Mouse (Mus musculus) CD8-positive naive resting alpha-beta T cell, adult 57 days (primary cell): ENCODE data around the gene Stx1a. TPM values are rescaled to one million over a fixed set of nuclear protein-coding genes. Genes with fewer than 3 reads are reported as not detected.

Experiments
- total RNA-seq: library from RNA; stranded (reverse); gene quantifications from one replicate; pipeline ENCODE4 v1.2.4, GENCODE M21; 2023

Stx1a gene
- total RNA-seq = 74.2 TPM

GRCm38 (mm10) chr5:135023344-135024173 is at the start of gene Stx1a:
Stx1a (plus strand) TSS chr5:135023482.

GRCm38 (mm10) chr5:134985633-134986297 is 37.5 kb upstream of the Stx1a start, which contains the start of gene Cldn3:
Cldn3 (plus strand) TSS chr5:134986214.

GRCm38 (mm10) chr5:135008671-135009589 is 14.4 kb upstream of the Stx1a start, which contains the start of gene Abhd11:
Abhd11 (plus strand) TSS chr5:135009152.

GRCm38 (mm10) chr5:135063629-135064381 is 40.5 kb downstream of the Stx1a start, which contains the start of gene Dnajc30:
Dnajc30 (plus strand) TSS chr5:135064202.

GRCm38 (mm10) chr5:135064909-135065446 is 41.7 kb downstream of the Stx1a start, which contains the start of gene Bud23:
Bud23 (minus strand) TSS chr5:135064959.

GRCm38 (mm10) chr5:135077564-135078481 is 54.5 kb downstream of the Stx1a start, which contains the start of gene Vps37d:
Vps37d (minus strand) TSS chr5:135078266.

GRCm38 (mm10) chr5:135089653-135090052 is 66.4 kb downstream of the Stx1a start, which contains the start of gene Mlxipl:
Mlxipl (plus strand) TSS chr5:135089890.

Other genes starting within 250 kb of the Stx1a start
- gene Tmem270, start 116.7 kb upstream of the Stx1a start, total RNA-seq = not detected
- gene Cldn13, start 108.0 kb upstream of the Stx1a start, total RNA-seq = not detected
- gene Mettl27, start 91.1 kb upstream of the Stx1a start, total RNA-seq = 15.5 TPM
- not detected for gene Cldn4, start 76.5 kb upstream of the Stx1a start, total RNA-seq
- not detected for gene Cldn3, start 37.3 kb upstream of the Stx1a start, total RNA-seq
- 47.0 TPM for gene Abhd11, start 14.3 kb upstream of the Stx1a start, total RNA-seq
- 18.1 TPM for gene Dnajc30, start 40.7 kb downstream of the Stx1a start, total RNA-seq
- 66.8 TPM for gene Bud23, start 41.5 kb downstream of the Stx1a start, total RNA-seq
- not detected for gene Vps37d, start 54.8 kb downstream of the Stx1a start, total RNA-seq
- not detected for gene Mlxipl, start 66.4 kb downstream of the Stx1a start, total RNA-seq
- 14.1 TPM for gene Tbl2, start 126.2 kb downstream of the Stx1a start, total RNA-seq
- gene Bcl7b, start 144.8 kb downstream of the Stx1a start, total RNA-seq = 85.6 TPM
- gene Baz1b, start 163.8 kb downstream of the Stx1a start, total RNA-seq = 101 TPM
- gene Fzd9, start 227.7 kb downstream of the Stx1a start, total RNA-seq = not detected